ENCODE assay signal across 14 mouse cellular contexts in the genomic region with DNA sequence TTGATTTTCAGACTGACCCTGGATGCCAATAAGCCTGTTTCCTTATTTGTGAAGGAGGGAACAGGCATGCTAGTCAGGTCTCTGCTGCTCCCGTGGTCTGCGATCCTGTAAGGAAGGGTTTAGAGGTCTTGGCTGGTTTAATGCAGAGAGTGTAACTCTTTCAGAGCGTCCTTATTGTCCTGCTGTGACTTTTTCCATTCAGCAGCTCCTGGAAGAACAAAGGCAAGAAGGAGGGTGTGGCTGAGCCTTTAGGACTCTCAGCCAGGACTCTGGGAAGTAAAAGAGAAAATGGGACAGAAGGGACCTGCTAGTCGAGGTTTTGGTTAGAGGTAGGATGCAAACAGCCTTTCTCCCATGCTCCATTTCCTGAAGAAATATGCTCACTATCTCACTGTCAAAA.
"Had no signal": no experiment of that assay in that cellular context is flagged by ENCODE, and none has a peak within 500 bp of the region (broad histone marks: within the 10 kb centered on the region; RNA-seq: fewer than 3 reads in every experiment).

No protein-coding gene starts in this region.

- H3K27ac ChIP-seq: lung, embryonic 15.5 days; macrophage; midbrain, embryonic 13.5 days; midbrain, embryonic 15.5 days; neural tube, embryonic 12.5 days had no signal

- H3K27me3 ChIP-seq: lung, embryonic 15.5 days; midbrain, embryonic 13.5 days; midbrain, embryonic 15.5 days; neural tube, embryonic 12.5 days had no signal

- H3K36me3 ChIP-seq: lung, embryonic 15.5 days; midbrain, embryonic 13.5 days; midbrain, embryonic 15.5 days; neural tube, embryonic 12.5 days had no signal

- DNase-seq: liver, postnatal 0 days; lung, adult 2 months; lung, postnatal 14 days; lung, postnatal 36 days; right cerebral cortex, postnatal 14 days; thymus, adult 18-20 months; thymus, postnatal 14 days; thymus, postnatal 36 days had no signal

- H3K4me1 ChIP-seq: lung, embryonic 15.5 days; megakaryocyte, embryonic 14.5 days; midbrain, embryonic 13.5 days; midbrain, embryonic 15.5 days; neural tube, embryonic 12.5 days had no signal

- H3K9ac ChIP-seq: liver, postnatal 0 days; lung, embryonic 15.5 days; midbrain, embryonic 13.5 days; midbrain, embryonic 15.5 days; neural tube, embryonic 12.5 days had no signal

- H3K4me3 ChIP-seq: lung, embryonic 15.5 days; megakaryocyte, embryonic 14.5 days; midbrain, embryonic 13.5 days; midbrain, embryonic 15.5 days; neural tube, embryonic 12.5 days had no signal

- H3K9me3 ChIP-seq: lung, embryonic 15.5 days; midbrain, embryonic 13.5 days had no signal
